Comparison of ENCODE assay signal across 9 mouse cellular contexts in the genomic region with DNA sequence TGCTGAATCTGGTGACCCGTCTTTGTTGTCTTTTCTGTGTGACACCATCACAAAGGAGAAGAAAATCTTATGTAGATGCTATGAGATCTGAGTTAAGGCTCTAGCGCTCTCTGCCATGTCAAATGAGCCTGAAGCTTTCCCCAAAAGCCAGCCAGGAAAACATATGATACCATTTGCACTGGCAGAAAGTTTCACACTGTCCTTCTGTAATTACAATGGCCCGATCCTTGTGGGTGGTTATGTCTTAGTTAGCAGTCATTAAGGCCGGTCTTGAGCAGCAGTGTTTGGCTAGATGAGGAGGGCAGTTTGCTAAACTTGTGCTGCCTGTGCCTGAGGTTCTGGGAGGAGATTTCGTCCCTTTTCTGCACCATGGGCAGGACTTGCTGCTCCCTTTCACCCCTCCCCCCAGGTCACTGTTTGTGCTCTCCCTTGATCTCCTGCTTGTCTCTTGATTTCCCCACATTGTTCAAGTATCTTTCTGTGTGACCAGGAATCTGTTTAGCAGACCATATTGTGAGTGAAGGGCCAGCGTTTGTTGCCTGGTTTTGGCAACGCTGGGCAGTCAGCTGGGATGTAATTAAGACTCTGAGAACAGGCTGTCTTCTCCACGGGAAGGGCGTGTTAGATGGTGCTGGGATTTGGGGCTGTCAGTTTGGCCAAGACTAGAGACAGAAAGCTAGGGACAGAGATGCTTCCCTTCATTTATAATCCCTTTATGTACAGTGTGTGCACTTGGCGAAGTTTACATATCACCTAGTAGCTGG.
A peak's percentile ranks its signal among the peaks of the same experiment; 100 is the strongest.
DNase-seq lines count a peak whose midpoint lies in the region; ATAC-seq and TF ChIP-seq lines count a peak whose summit lies in the region.
"Had no signal": no experiment of that assay in that cellular context is flagged by ENCODE, and none has a peak within 500 bp of the region (broad histone marks: within the 10 kb centered on the region; RNA-seq: fewer than 3 reads in every experiment).

No protein-coding gene starts in this region.

- H3K4me3 ChIP-seq in forebrain, postnatal 0 days (ENCODE audit: low read depth, low read length) = no peak overlapping the region
- H3K4me3 ChIP-seq in layer of hippocampus, adult 2 months = no peak overlapping the region
- H3K4me3 ChIP-seq: erythroblast, embryonic 14.5 days had no signal

- peak; percentile 47 for DNase-seq in embryo, embryonic 10.5 days (ENCODE audit: low spot score)
- DNase-seq in embryo, embryonic 10 days (ENCODE audit: low spot score) = no peak
- DNase-seq in MN1 (ENCODE audit: low spot score) = peak; percentile 40
- peak; percentile 69 for DNase-seq in forebrain, postnatal 0 days
- DNase-seq in layer of hippocampus, adult 2 months (ENCODE audit: low spot score in 2 of 2) = peak; percentile 40 to 41
- DNase-seq in urinary bladder, adult 18-20 months (ENCODE audit: low spot score in 2 of 2) = no peak
- DNase-seq in T-cell, adult 2 months (ENCODE audit: low spot score) = no peak

- H3K9ac ChIP-seq in forebrain, postnatal 0 days = no peak overlapping the region

- no peaks in the 10 kb centered on the region for H3K27me3 ChIP-seq in forebrain, postnatal 0 days (ENCODE audit: insufficient read depth, low read length)

- H3K4me1 ChIP-seq in forebrain, postnatal 0 days (ENCODE audit: insufficient read depth) = 0 out of 2 replicates have a peak, but pooled peaks cover 8% of the 10 kb centered on the region

- no peak overlapping the region for H3K4me2 ChIP-seq in forebrain, postnatal 0 days (ENCODE audit: low read depth)

- H3K9me3 ChIP-seq in forebrain, postnatal 0 days (ENCODE audit: low read length) = no peaks in the 10 kb centered on the region

- WGBS in forebrain, postnatal 0 days = 27% methylated on average over 10 of the region's 10 CpGs

- ATAC-seq in forebrain, postnatal 0 days = peak; percentile 83
- no peak for ATAC-seq in activated CD4-positive, CD25-positive, alpha-beta regulatory T cell, adult 4 months

- H3K27ac ChIP-seq in forebrain, postnatal 0 days (ENCODE audit: low read depth, low read length) = peak overlapping the region; percentile 54
- H3K27ac ChIP-seq in layer of hippocampus, adult 2 months = peak overlapping the region; percentile 83

- TF ChIP-seq CTCF in forebrain, postnatal 0 days (IDR thresholded peaks at IDR 0.05; ENCODE audit: low read depth) = no peak
- TF ChIP-seq CTCF in layer of hippocampus, adult 2 months (conservative IDR thresholded peaks at IDR 0.05) = no peak

- H3K36me3 ChIP-seq in forebrain, postnatal 0 days (ENCODE audit: insufficient read depth) = no peaks in the 10 kb centered on the region

Comparison
In these comparisons a context has a peak if more than half of its experiments do, and no peak if none do; other contexts are left out.
1. DNase-seq: peak in embryo, embryonic 10.5 days (single experiment), MN1 (single experiment), forebrain, postnatal 0 days (single experiment) and layer of hippocampus, adult 2 months (2 of 2); none in embryo, embryonic 10 days (single experiment), urinary bladder, adult 18-20 months (0 of 2) and T-cell, adult 2 months (single experiment).